In genomic region chr2:128698140-128698692, GRCm38 (mm10) we compare ENCODE assay signal across 1 mouse cellular context.
TF ChIP-seq lines count a peak whose summit lies in the region.

No protein-coding gene starts in this region.

TF ChIP-seq in CH12.LX, 34 proteins besides CTCF, POLR2A, EP300 and RAD21 (continued from another document):
- TF ChIP-seq POLR2AphosphoS2 (IDR thresholded peaks at IDR 0.05; ENCODE audit: low read depth, low read length), result no peak
- no peak for TF ChIP-seq ETS1 (conservative IDR thresholded peaks at IDR 0.05; ENCODE audit: low read depth, low read length)
TF ChIP-seq in CH12.LX: peak in this region for 3.
